Mouse (Mus musculus): ENCODE results near the gene Ccdc137.

- no peak for TF ChIP-seq POLR2A (IDR thresholded peaks at IDR 0.05; ENCODE audit: borderline replicate concordance, control insufficient read depth, low read depth, low read length)
- TF ChIP-seq CTCF (IDR thresholded peaks at IDR 0.05; ENCODE audit: control insufficient read depth, insufficient read depth, low read length) = no peak
Observed at GRCm38 (mm10) chr11:120422651-120423568, 35.0 kb upstream of the Ccdc137 start.

Data from bone marrow, adult 2 months (tissue).